Mouse (Mus musculus): ENCODE measurements around the gene Tcp11l2.

The Tcp11l2 gene

GRCm38 (mm10) chr10:84647264-84647663 lies 70.8 kb downstream of the Tcp11l2 start:
- no peak for TF ChIP-seq GATA4 (IDR thresholded peaks at IDR 0.05; ENCODE audit: insufficient replicate concordance, low read length)

- no peak for TF ChIP-seq GATA4 (IDR thresholded peaks at IDR 0.05; ENCODE audit: insufficient replicate concordance, low read length)
These were observed 72.5 kb downstream of the Tcp11l2 start for GRCm38 (mm10) chr10:84648911-84649310.

DNA sequence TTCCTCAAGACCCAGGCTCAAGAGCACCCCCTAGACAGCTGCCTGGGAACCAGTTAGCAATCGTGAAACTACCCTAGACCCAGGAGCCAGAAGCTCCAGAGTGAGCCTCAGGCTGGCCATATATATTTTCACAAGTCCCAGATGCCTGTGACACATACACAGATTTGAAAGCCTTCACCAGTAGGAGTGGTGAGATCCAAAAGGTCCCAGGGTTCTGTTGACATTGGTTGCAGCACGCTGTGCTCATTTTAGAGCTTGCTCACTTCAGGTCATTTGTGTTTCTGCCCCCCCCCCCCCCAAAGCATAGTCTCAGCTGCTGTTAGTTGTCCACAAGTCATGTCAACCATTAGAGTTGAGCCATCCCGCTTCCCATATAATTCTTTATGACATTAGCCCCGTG lies 77.6 kb downstream of the Tcp11l2 start:
- TF ChIP-seq GATA4 (IDR thresholded peaks at IDR 0.05; ENCODE audit: insufficient replicate concordance, low read length), result no peak

GRCm38 (mm10) chr10:84654731-84655130 lies 78.3 kb downstream of the Tcp11l2 start:
- TF ChIP-seq GATA4 (IDR thresholded peaks at IDR 0.05; ENCODE audit: insufficient replicate concordance, low read length), result no peak

DNA sequence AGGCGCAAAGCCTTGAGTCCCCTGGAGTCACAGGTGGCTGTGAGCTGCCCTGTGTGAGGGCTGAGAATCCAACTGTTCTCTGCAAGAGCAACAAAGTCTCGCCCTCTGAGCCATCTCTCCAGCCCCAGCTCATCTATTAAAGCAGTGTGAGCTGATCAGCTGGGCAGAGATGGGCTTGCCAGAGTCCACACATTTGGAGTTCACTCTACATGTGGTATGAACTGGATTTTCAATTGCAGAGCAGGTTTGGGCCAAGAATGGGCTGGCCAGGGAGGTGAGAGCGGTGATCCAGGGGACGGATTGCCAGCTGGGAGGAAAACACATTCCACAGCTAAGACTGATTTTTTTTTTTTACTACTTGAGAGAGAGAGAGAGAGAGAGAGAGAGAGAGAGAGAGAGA lies 80.2 kb downstream of the Tcp11l2 start:
- TF ChIP-seq GATA4 (IDR thresholded peaks at IDR 0.05; ENCODE audit: insufficient replicate concordance, low read length), result no peak

- no peak for TF ChIP-seq GATA4 (IDR thresholded peaks at IDR 0.05; ENCODE audit: insufficient replicate concordance, low read length)
These were observed 81.1 kb downstream of the Tcp11l2 start for GRCm38 (mm10) chr10:84657437-84658087.

DNA sequence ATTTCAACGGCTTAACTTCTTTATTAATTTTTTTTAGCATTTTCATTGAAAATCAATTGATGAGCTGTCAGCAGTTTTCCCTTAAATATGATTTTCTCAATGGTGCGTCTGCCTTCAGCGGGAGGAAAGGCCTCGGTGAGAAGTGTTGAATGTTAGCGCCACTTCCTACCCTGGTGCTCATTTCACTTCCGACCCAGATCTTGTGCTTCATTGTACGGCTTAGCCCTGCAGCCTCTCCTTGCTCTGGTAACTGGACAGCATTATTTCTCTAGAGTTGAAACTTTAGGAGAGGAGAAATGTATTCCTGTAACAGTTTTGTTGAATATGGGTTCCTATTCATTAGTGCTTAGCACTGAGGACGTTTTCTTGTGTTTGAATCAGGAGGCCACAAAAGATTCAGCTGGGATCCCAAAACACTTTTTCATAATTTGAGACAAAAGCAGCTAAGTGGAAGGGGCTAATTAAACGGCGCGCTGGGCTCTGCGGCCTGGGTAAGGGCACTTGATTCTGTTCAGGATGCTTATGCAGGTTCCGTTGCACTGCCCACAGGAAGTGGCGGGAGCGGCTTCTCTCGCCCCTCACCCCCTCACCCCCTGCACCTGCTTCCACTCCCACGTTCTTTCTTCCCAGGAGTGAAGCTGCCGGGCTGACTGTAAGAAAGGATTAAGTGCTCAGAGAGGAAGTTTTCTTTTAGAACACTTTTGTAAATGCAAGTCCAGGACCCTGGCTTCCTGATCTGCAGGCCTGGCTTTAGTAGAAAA lies 81.8 kb downstream of the Tcp11l2 start:
- no peak for TF ChIP-seq GATA4 (IDR thresholded peaks at IDR 0.05; ENCODE audit: insufficient replicate concordance, low read length)

GRCm38 (mm10) chr10:84659281-84659680 lies 82.9 kb downstream of the Tcp11l2 start:
- TF ChIP-seq GATA4 (IDR thresholded peaks at IDR 0.05; ENCODE audit: insufficient replicate concordance, low read length), result no peak

- no peak for TF ChIP-seq GATA4 (IDR thresholded peaks at IDR 0.05; ENCODE audit: insufficient replicate concordance, low read length)
These were observed 85.7 kb downstream of the Tcp11l2 start for GRCm38 (mm10) chr10:84662138-84662537.
